Mouse (Mus musculus): ENCODE measurements at regions not wholly inside any gene's neighbourhood (a gene's known extent, or its start where the extent isn't known, plus 50 kb on each side); places are given as distances from the start of the nearest gene placed in this dataset.

GRCm38 (mm10) chr2:106256012-106256411 lies 252.7 kb upstream of the Dnajc24 start:
- no peak for DNase-seq (ENCODE audit: low spot score in 2 of 2)

GRCm38 (mm10) chr2:106234358-106234757 lies 231.0 kb upstream of the Dnajc24 start:
- no peak for DNase-seq (ENCODE audit: low spot score in 2 of 2)

- no peak for DNase-seq (ENCODE audit: low spot score in 2 of 2)
Observed at GRCm38 (mm10) chr2:106231136-106231535, 227.8 kb upstream of the Dnajc24 start.

GRCm38 (mm10) chr2:106230021-106230420 lies 226.7 kb upstream of the Dnajc24 start:
- no peak for DNase-seq (ENCODE audit: low spot score in 2 of 2)

GRCm38 (mm10) chr2:106228249-106228648 lies 224.9 kb upstream of the Dnajc24 start:
- no peak for DNase-seq (ENCODE audit: low spot score in 2 of 2)

GRCm38 (mm10) chr2:106216169-106216568 lies 212.8 kb upstream of the Dnajc24 start:
- no peak for DNase-seq (ENCODE audit: low spot score in 2 of 2)

GRCm38 (mm10) chr2:106213740-106214139 lies 210.4 kb upstream of the Dnajc24 start:
- DNase-seq (ENCODE audit: low spot score in 2 of 2), result no peak

- no peak for DNase-seq (ENCODE audit: low spot score in 2 of 2)
Observed at GRCm38 (mm10) chr2:106210773-106211172, 207.4 kb upstream of the Dnajc24 start.

- DNase-seq (ENCODE audit: low spot score in 2 of 2), result no peak
Observed at GRCm38 (mm10) chr2:106208767-106209250, 205.5 kb upstream of the Dnajc24 start.

- no peak for DNase-seq (ENCODE audit: low spot score in 2 of 2)
Observed at GRCm38 (mm10) chr2:106200130-106200529, 196.8 kb upstream of the Dnajc24 start.

- DNase-seq (ENCODE audit: low spot score in 2 of 2), result no peak
Observed at GRCm38 (mm10) chr2:106195170-106195569, 191.8 kb upstream of the Dnajc24 start.

GRCm38 (mm10) chr2:106194369-106195023 lies 191.1 kb upstream of the Dnajc24 start:
- no peak for DNase-seq (ENCODE audit: low spot score in 2 of 2)

- no peak for DNase-seq (ENCODE audit: low spot score in 2 of 2)
Observed at GRCm38 (mm10) chr2:106193889-106194347, 190.6 kb upstream of the Dnajc24 start.

- no peak for DNase-seq (ENCODE audit: low spot score in 2 of 2)
Observed at GRCm38 (mm10) chr2:106190579-106191322, 187.4 kb upstream of the Dnajc24 start.

- DNase-seq (ENCODE audit: low spot score in 2 of 2), result no peak
Observed at GRCm38 (mm10) chr2:106183651-106184050, 180.3 kb upstream of the Dnajc24 start.

GRCm38 (mm10) chr2:106182051-106182450 lies 178.7 kb upstream of the Dnajc24 start:
- DNase-seq (ENCODE audit: low spot score in 2 of 2), result no peak

GRCm38 (mm10) chr2:106162681-106163080 lies 159.3 kb upstream of the Dnajc24 start:
- DNase-seq (ENCODE audit: low spot score in 2 of 2), result no peak

GRCm38 (mm10) chr2:106161877-106162276 lies 158.5 kb upstream of the Dnajc24 start:
- DNase-seq (ENCODE audit: low spot score in 2 of 2), result no peak

- no peak for DNase-seq (ENCODE audit: low spot score in 2 of 2)
Observed at GRCm38 (mm10) chr2:106149701-106150100, 146.4 kb upstream of the Dnajc24 start.

- DNase-seq (ENCODE audit: low spot score in 2 of 2), result no peak
Observed at GRCm38 (mm10) chr2:106140931-106141330, 137.6 kb upstream of the Dnajc24 start.

- no peak for DNase-seq (ENCODE audit: low spot score in 2 of 2)
Observed at GRCm38 (mm10) chr2:106101002-106101401, 97.7 kb upstream of the Dnajc24 start.

- DNase-seq (ENCODE audit: low spot score in 2 of 2), result no peak
Observed at GRCm38 (mm10) chr2:106086121-106086520, 82.8 kb upstream of the Dnajc24 start.
